Mouse (Mus musculus): ENCODE measurements around the gene 1110004F10Rik.

Gene 1110004F10Rik

GRCm38 (mm10) chr7:116093466-116093850 is 54.3 kb downstream of the 1110004F10Rik start:
- no peak for DNase-seq (ENCODE audit: low spot score)

GRCm38 (mm10) chr7:116099952-116100528 is 60.8 kb downstream of the 1110004F10Rik start:
- DNase-seq (ENCODE audit: low spot score): no peak

- no peak for DNase-seq (ENCODE audit: low spot score)
Measured at GRCm38 (mm10) chr7:116103091-116103490, 63.9 kb downstream of the 1110004F10Rik start.

GRCm38 (mm10) chr7:116110661-116111060 is 71.5 kb downstream of the 1110004F10Rik start:
- no peak for DNase-seq (ENCODE audit: low spot score)

- no peak for DNase-seq (ENCODE audit: low spot score)
Measured at GRCm38 (mm10) chr7:116111546-116111945, 72.3 kb downstream of the 1110004F10Rik start.

GRCm38 (mm10) chr7:116115216-116115930 is 76.2 kb downstream of the 1110004F10Rik start:
- no peak for DNase-seq (ENCODE audit: low spot score)

- no peak for DNase-seq (ENCODE audit: low spot score)
Measured at GRCm38 (mm10) chr7:116115991-116116390, 76.8 kb downstream of the 1110004F10Rik start.

GRCm38 (mm10) chr7:116119306-116119857 is 80.2 kb downstream of the 1110004F10Rik start:
- DNase-seq (ENCODE audit: low spot score): no peak

- no peak for DNase-seq (ENCODE audit: low spot score)
Measured at GRCm38 (mm10) chr7:116120737-116121136, 81.5 kb downstream of the 1110004F10Rik start.

- no peak for DNase-seq (ENCODE audit: low spot score)
Measured at GRCm38 (mm10) chr7:116121202-116121601, 82.0 kb downstream of the 1110004F10Rik start.

GRCm38 (mm10) chr7:116122981-116123596 is 83.9 kb downstream of the 1110004F10Rik start:
- no peak for DNase-seq (ENCODE audit: low spot score)

- DNase-seq (ENCODE audit: low spot score): no peak
Measured at GRCm38 (mm10) chr7:116123597-116123985, 84.4 kb downstream of the 1110004F10Rik start.

GRCm38 (mm10) chr7:116124057-116124456 is 84.9 kb downstream of the 1110004F10Rik start:
- no peak for DNase-seq (ENCODE audit: low spot score)

GRCm38 (mm10) chr7:116125671-116126070 is 86.5 kb downstream of the 1110004F10Rik start:
- no peak for DNase-seq (ENCODE audit: low spot score)

GRCm38 (mm10) chr7:116127052-116127451 is 87.9 kb downstream of the 1110004F10Rik start:
- no peak for DNase-seq (ENCODE audit: low spot score)

GRCm38 (mm10) chr7:116128286-116128685 is 89.1 kb downstream of the 1110004F10Rik start:
- DNase-seq (ENCODE audit: low spot score): no peak

GRCm38 (mm10) chr7:116129374-116129773 is 90.2 kb downstream of the 1110004F10Rik start:
- DNase-seq (ENCODE audit: low spot score): no peak

- no peak for DNase-seq (ENCODE audit: low spot score)
Measured at GRCm38 (mm10) chr7:116131390-116131789, 92.2 kb downstream of the 1110004F10Rik start.

GRCm38 (mm10) chr7:116132078-116132477 is 92.9 kb downstream of the 1110004F10Rik start:
- peak; percentile 62 for DNase-seq (ENCODE audit: low spot score)

- DNase-seq (ENCODE audit: low spot score): no peak
Measured at GRCm38 (mm10) chr7:116134413-116135292, 95.5 kb downstream of the 1110004F10Rik start.

- DNase-seq (ENCODE audit: low spot score): no peak
Measured at GRCm38 (mm10) chr7:116137149-116137548, 98.0 kb downstream of the 1110004F10Rik start.

GRCm38 (mm10) chr7:116137671-116138070 is 98.5 kb downstream of the 1110004F10Rik start:
- no peak for DNase-seq (ENCODE audit: low spot score)

Data from testis, postnatal 14 days (tissue).